Mouse (Mus musculus) 416B (cell line): ENCODE data around the gene Cda.
A peak's percentile ranks its signal among the peaks of the same experiment; 100 is the strongest.

Experiments
- DNase-seq: peaks from one replicate; pipeline ENCODE4 v3.0.0; 2011; ENCODE audit warnings: low read depth

Gene Cda

GRCm38 (mm10) chr4:138307739-138308138 lies 60.1 kb downstream of the Cda start:
- DNase-seq: no peak

DNA sequence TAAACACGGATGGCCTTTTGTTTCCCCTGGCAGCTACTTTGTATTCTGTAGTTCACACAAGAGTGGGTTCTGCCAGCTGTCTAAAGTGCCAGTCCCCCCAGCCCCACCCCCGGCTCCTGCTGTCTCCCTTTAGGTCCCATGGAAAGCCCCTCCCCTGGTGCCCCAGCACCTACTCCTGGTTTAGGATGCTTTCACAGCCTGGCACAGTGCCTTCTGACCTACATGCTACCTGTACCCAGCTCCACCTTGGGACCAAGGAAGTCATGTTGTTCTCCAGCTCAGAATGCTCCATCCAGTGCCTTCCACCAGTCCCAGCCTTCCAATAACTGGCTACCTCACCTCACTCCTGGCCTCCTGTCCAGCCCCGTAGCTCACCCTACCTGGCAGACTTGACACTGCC lies 60.8 kb downstream of the Cda start:
- no peak for DNase-seq

DNA sequence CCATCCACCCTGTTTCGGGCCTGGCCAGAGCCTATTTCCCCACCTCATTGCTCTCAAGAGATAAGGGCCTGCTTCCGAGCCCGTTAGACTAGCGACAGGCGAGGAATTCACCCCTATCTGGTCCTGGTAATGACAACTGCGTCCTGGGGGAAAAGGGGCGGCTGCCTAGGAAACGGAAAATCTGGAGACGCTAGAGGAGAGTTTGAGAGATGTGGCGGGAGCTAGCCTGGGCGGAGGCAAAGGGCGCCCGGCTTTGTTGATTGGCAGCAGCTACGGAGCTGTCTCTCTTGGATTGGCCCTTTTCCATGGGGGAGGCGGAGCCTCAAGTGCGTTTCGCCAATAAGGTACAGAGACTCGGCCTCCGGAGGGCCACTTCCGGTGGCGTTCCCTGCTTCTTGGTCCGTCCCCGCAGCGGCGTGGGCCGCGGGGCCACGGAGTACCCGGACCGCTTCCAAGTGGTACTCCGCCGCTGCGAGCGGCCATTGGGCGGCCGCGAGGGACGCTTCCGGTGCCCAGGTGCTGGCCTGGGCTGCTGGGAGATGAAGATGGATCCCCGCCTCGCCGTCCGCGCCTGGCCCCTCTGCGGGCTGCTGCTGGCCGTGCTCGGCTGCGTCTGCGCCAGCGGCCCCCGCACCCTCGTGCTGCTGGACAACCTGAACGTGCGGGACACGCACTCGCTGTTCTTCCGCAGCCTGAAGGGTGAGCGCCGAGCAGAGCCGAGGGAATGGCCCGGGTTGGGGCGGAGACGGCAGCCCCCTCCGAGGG lies 63.3 kb downstream of the Cda start, which contains the start of gene Ddost:
TSS of gene Ddost (plus strand) at position 391 of the 765 bp plus-strand sequence.
- DNase-seq: peak; percentile 99

GRCm38 (mm10) chr4:138303742-138304141 lies 64.0 kb downstream of the Cda start:
- peak; percentile 43 for DNase-seq

- no peak for DNase-seq
Measured at GRCm38 (mm10) chr4:138303011-138303410, 64.8 kb downstream of the Cda start.

- no peak for DNase-seq
Measured at GRCm38 (mm10) chr4:138301271-138301780, 66.5 kb downstream of the Cda start.

GRCm38 (mm10) chr4:138293949-138294550 lies 73.7 kb downstream of the Cda start:
- DNase-seq: no peak

DNA sequence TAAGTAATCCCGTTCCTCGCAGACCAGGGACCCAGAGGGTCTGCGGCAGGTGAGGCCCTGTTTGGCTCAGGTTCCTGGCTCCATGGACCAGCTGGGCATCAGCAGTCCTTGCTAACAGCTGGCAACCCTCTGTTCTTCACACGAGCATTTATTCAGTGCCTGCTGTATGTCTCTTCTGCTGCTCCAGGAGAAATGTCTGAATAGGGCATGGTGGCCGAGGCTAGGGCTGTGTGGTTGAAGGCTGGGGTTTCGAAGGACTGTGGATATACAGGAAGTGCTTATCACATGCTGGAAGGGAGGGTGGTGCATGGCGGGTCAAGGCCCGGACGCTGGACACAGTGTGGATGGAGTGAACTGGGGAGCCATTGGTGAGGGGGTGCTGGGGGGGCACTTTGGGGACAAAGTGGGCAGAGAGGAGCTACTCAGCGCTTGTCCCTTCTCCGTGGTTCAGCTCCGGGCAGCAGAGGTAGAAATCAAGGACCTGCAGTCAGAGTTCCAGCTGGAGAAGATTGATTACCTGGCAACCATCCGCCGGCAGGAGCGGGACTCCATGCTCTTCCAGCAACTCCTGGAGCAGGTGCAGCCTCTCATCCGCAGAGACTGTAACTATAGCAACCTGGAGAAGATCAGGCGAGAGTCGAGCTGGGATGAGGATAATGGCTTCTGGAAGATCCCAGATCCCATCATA lies 74.4 kb downstream of the Cda start:
- no peak for DNase-seq

GRCm38 (mm10) chr4:138292028-138292427 lies 75.8 kb downstream of the Cda start:
- no peak for DNase-seq

DNA sequence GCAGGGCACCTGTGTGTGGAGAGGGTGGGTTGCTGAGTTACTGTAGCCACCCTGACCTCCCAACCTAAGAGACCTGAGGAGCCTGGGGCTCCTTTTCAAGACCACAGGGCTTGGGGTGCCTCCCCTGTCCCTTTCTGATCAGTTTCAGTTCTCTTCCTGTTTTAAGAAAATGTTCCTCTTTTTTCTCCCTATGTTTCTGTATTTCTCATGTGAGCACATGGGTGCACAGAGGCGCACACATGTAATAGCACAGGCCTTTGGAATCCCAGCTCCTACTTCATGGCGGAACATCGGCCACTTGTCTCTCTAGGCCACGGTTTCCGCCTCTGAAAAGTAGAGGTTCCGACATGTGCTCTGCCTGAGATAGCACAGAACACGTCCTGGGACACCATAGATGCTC lies 79.1 kb downstream of the Cda start:
- no peak for DNase-seq
